Mouse (Mus musculus) forebrain, postnatal 0 days (tissue): ENCODE results near the gene Cmbl. TPM values are rescaled to one million over a fixed set of nuclear protein-coding genes. Genes with fewer than 3 reads are reported as not detected.

Experiments used
- ATAC-seq: fragments of 200-750 bp; cut with Nextera tagmentation; 2 replicates; pipeline ENCODE4 v1.8.0; 2017; ENCODE audit warnings: mild to moderate bottlenecking, moderate library complexity
- DNase-seq: peaks from one replicate; pipeline ENCODE4 v3.0.0-alpha.2; 2015
- H3K27ac ChIP-seq: fragments of 300-500 bp; sonication (generic); 2 replicates; pipeline ENCODE4 v1.5.1; 2014; ENCODE audit warnings: low read depth, mild to moderate bottlenecking, antibody characterized with exemption, low read length, moderate library complexity, mixed read lengths
- H3K27me3 ChIP-seq: fragments of 300-500 bp; sonication (generic); 2 replicates; pipeline ENCODE4 v1.6.1; 2014; ENCODE audit warnings: mild to moderate bottlenecking, low read length, mixed read lengths; ENCODE audit not compliant: insufficient read depth
- H3K36me3 ChIP-seq: fragments of 300-500 bp; sonication (generic); 2 replicates; pipeline ENCODE4 v1.6.1; 2014; ENCODE audit warnings: mild to moderate bottlenecking, moderate library complexity; ENCODE audit not compliant: insufficient read depth
- H3K4me1 ChIP-seq: fragments of 300-500 bp; sonication (generic); 2 replicates; pipeline ENCODE4 v1.6.1; 2014; ENCODE audit warnings: antibody characterized with exemption; ENCODE audit not compliant: insufficient read depth
- H3K4me2 ChIP-seq: fragments of 300-500 bp; sonication (generic); 2 replicates; pipeline ENCODE4 v1.6.1; 2014; ENCODE audit warnings: low read depth, mild to moderate bottlenecking, moderate library complexity
- H3K4me3 ChIP-seq: fragments of 300-500 bp; sonication (generic); 2 replicates; pipeline ENCODE4 v1.5.1; 2014; ENCODE audit warnings: low read depth, low read length, mixed read lengths
- H3K9ac ChIP-seq: fragments of 300-500 bp; sonication (generic); 2 replicates; pipeline ENCODE4 v1.6.1; 2014; ENCODE audit warnings: mild to moderate bottlenecking
- H3K9me3 ChIP-seq: fragments of 300-500 bp; sonication (generic); 2 replicates; pipeline ENCODE4 v1.6.1; 2016; ENCODE audit warnings: low read length
- CTCF ChIP-seq: sonication (generic); IDR thresholded peaks from 2 replicates; pipeline ENCODE4 v1.5.1; 2016; ENCODE audit warnings: antibody characterized with exemption, control low read depth, low read depth
- WGBS: fragments of 180-500 bp; shearing (Covaris S2); extraction: QIAGEN DNeasy Blood & Tissue Kit; methylation state at CpG from one replicate; pipeline ENCODE4 v1.1.7; 2014; 5-methylcytosine and 5-hydroxymethylcytosine counted together
- polyA plus RNA-seq: library from polyadenylated mRNA; unstranded; fragments of >200 nt; fragmentation: Nextera tagmentation; extraction: Ambion mirVana; gene quantifications from 2 replicates; pipeline ENCODE4 v1.2.1, GENCODE M21; 2015
- total RNA-seq: library from RNA; depleted of rRNA; stranded (reverse); fragments of >200 nt; gene quantifications from 2 replicates; pipeline ENCODE4 v1.2.3, GENCODE M21; 2014

Gene Cmbl
- total and polyA plus RNA-seq, 2 experiments from 2014 or later, result 19.9 to 27.2 TPM

DNA sequence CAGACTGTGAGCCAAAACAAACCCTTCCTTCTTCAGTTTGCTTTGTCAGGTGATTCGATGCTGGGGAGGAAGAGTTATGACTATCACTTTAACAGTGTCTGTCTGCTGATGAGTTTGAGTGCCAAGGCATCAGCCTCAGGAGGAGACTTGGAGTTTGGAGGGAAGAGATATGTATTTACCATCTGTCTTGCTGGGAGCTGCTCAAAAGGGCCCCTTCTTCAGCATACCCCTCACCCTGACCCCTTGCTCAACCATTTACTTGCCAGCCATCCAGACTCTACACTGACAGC lies 24.7 kb upstream of the Cmbl start:
- WGBS, result 50% methylated on average over 1 of the region's 1 CpGs
- Histone ChIP-seq H3K4me1 (peaks cover 12% of the 10 kb centered on the region; the same call in 1 of the 2 replicates), H3K27ac (no peak overlapping the region), H3K4me2 (no peak overlapping the region), H3K27me3 (no peaks in the 10 kb centered on the region), H3K4me3 (no peak overlapping the region), H3K9me3 (no peaks in the 10 kb centered on the region), H3K9ac (no peak overlapping the region), H3K36me3 (no peaks in the 10 kb centered on the region)
- DNase-seq (no peak), ATAC-seq (no peak)
- no peak for TF ChIP-seq CTCF

DNA sequence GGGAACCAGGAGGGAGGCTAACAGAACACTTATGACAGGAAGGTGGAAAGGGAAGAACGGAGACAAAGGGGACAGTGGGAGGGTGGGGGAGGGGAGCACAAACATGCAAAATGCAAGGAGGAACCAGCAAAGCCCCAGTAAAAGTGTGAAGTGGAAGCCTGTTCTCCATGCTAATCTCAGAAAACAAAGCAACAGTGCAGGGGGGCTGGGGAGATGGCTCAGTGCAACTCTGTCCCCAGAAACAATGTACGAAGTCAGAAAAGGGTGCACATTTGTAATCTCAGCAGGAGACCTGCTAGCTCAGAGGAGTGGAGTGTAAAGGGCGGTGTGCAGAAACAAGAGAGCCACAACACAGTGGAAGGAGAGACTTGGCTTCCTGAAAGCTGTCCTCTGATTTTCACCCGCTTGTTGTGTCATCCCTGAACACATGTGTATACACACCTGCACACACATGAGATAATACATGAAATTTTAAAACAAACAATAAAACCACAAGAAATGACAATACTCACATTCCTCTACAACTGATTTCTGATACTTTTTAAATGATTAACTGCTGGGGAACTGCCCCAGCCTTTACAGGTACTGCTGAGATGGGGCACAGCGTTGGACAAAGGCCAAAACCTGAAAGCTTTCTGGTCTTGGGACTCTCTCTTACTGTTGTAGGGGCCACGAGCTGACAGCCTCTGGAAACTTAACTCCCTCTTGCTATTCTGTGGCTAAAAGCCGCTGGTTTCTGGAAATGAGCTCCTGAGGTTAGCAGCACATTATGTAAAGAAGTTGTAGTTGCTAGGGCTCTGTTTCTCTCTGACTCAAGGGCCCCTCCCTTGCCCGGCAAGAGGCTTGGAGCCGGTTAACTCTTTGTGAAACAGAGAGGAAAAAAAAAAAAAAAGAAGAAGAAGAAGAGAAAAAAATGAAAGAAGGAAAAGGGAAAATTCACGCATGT lies 22.9 kb upstream of the Cmbl start:
- ATAC-seq, result peak; percentile 12; the same call in 1 of the 2 replicates
- H3K9ac ChIP-seq, result no peak overlapping the region
- H3K4me1 ChIP-seq, result peaks cover 8% of the 10 kb centered on the region; the same call in 1 of the 2 replicates

DNA sequence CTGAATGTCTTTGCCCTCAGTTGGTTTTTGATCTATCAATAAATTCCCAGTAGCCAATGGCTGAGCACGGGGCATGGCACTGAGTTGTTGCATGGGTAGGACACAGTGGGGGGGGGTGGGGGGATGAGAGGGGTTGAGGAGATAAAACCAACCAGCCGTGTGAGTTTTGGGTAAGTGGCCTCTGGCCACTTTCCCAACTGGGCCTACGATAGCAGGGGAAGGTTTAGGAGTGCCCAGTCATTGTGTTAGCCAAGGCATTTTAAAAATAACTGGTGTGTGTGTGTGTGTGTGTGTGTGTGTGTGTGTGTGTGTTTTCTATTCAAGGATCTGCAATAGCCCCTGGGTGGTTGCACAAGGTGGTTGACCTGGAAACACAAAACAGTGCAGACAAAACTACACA lies 21.9 kb upstream of the Cmbl start:
- no peak for TF ChIP-seq CTCF
- 16% methylated on average over 3 of the region's 3 CpGs for WGBS
- DNase-seq (no peak), ATAC-seq (no peak)
- Histone ChIP-seq H3K27me3 (no peaks in the 10 kb centered on the region), H3K4me1 (peaks cover 8% of the 10 kb centered on the region; the same call in 1 of the 2 replicates), H3K4me3 (no peak overlapping the region), H3K36me3 (no peaks in the 10 kb centered on the region), H3K27ac (no peak overlapping the region), H3K9me3 (no peaks in the 10 kb centered on the region), H3K9ac (no peak overlapping the region), H3K4me2 (no peak overlapping the region)

More for the DNA sequence above, 22.9 kb upstream of the Cmbl start:
- H3K27me3 ChIP-seq, result no peaks in the 10 kb centered on the region
- WGBS, result 11% methylated on average over 10 of the region's 10 CpGs
- no peaks in the 10 kb centered on the region for H3K36me3 ChIP-seq
- H3K27ac ChIP-seq, result no peak overlapping the region
- H3K9me3 ChIP-seq, result no peaks in the 10 kb centered on the region
- H3K4me3 ChIP-seq, result no peak overlapping the region
- no peak overlapping the region for H3K4me2 ChIP-seq
- no peak for TF ChIP-seq CTCF
- DNase-seq, result no peak

DNA sequence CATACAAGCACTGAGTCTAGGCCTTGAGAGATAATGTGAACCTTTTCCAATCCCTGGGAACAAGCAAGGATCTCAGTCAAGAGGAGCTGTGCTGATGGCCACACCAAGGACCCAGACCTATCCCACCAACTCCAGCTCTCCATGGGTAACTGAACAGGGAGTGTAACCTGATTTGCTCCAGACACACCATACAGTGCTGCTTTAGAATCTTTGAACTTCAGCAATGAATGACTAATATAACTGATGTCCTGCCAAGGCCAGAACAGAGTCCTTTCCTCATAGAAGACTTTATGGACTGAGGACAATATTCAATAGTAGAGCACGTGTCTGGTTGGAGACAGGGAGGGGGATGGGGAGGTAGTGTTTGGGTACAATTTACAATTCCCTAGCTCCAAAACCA lies 20.1 kb upstream of the Cmbl start:
- WGBS, result 72% methylated on average over 1 of the region's 1 CpGs
- H3K36me3 ChIP-seq, result no peaks in the 10 kb centered on the region
- no peak for DNase-seq
- H3K27me3 ChIP-seq, result no peaks in the 10 kb centered on the region
- no peak overlapping the region for H3K4me3 ChIP-seq
- H3K27ac ChIP-seq, result no peak overlapping the region
- no peak overlapping the region for H3K4me2 ChIP-seq
- no peaks in the 10 kb centered on the region for H3K9me3 ChIP-seq
- no peak for ATAC-seq
- no peak for TF ChIP-seq CTCF
- peaks cover 8% of the 10 kb centered on the region; the same call in 1 of the 2 replicates for H3K4me1 ChIP-seq
- no peak overlapping the region for H3K9ac ChIP-seq

DNA sequence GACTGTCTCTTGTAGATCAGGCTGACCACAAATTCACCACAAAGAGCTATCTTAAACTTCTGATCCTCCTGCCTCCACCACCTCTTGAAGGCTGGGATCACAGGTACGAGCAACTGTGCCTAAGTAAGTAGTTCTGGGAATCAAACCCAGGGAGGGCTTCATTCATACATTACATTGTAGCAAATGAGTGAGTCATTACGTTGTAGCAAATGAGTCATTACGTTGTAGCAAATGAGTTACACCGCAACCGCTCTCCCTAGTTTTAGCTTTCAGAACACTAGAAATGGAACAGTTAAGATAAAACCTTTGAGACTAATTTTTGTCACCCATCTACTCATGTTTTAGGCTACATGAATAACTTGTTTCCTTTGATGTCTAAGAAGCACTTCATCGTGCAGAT lies 18.9 kb upstream of the Cmbl start:
- H3K36me3 ChIP-seq, result no peaks in the 10 kb centered on the region
- no peak overlapping the region for H3K4me3 ChIP-seq
- H3K4me2 ChIP-seq, result no peak overlapping the region
- 71% methylated on average over 6 of the region's 6 CpGs for WGBS
- H3K9ac ChIP-seq, result no peak overlapping the region
- H3K9me3 ChIP-seq, result no peaks in the 10 kb centered on the region
- DNase-seq (no peak), ATAC-seq (no peak)
- peaks cover 8% of the 10 kb centered on the region; the same call in 1 of the 2 replicates for H3K4me1 ChIP-seq
- no peaks in the 10 kb centered on the region for H3K27me3 ChIP-seq
- TF ChIP-seq CTCF, result no peak
- H3K27ac ChIP-seq, result no peak overlapping the region

DNA sequence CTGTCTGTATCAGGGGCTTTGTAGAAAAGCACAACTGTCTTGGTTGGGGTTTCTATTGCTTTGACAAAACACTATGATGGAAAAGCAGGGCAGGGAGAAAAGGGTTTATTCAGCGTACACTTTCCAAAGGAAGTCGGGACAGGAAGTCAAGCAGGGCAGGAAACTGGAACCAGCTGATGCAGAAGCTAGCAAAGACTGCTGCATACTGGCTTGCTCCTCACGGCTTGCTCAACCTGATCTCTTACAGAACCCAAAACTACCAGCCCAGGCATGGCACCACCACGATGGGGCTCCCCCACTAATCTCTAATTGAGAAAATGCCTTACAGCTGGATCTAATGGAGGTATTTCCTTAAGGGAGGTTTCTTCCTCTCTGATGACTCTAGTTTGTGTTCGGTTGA lies 17.8 kb upstream of the Cmbl start:
- H3K4me3 ChIP-seq, result no peak overlapping the region
- no peak overlapping the region for H3K9ac ChIP-seq
- no peak for ATAC-seq
- no peak for DNase-seq
- WGBS, result 79% methylated on average over 5 of the region's 5 CpGs
- H3K36me3 ChIP-seq, result no peaks in the 10 kb centered on the region
- H3K4me1 ChIP-seq, result peaks cover under 1% of the 10 kb centered on the region; the same call in 1 of the 2 replicates
- no peaks in the 10 kb centered on the region for H3K9me3 ChIP-seq
- no peaks in the 10 kb centered on the region for H3K27me3 ChIP-seq
- H3K27ac ChIP-seq, result no peak overlapping the region
- H3K4me2 ChIP-seq, result no peak overlapping the region
- TF ChIP-seq CTCF, result no peak

DNA sequence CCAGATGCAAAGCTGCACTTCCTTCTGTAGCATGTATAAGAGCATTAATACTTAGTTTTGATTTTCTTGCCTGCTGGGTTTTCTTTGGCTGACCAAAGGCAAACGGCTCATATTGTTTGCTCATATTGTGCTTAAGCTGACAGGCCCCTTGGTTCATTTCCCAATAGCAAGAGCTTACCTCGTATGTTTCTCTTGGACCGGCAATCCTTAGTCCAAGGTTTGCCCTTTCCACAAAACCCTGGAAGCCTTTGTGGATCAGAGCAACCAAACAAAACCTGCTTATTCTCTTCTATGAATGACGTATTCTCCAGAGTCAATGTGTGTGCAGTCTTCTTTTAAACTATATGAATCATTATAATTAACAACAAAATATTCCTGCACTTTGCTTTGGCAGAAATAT lies 14.8 kb upstream of the Cmbl start:
- no peaks in the 10 kb centered on the region for H3K27me3 ChIP-seq
- H3K27ac ChIP-seq, result no peak overlapping the region
- TF ChIP-seq CTCF, result no peak
- no peak overlapping the region for H3K4me2 ChIP-seq
- H3K36me3 ChIP-seq, result no peaks in the 10 kb centered on the region
- DNase-seq (no peak), ATAC-seq (no peak)
- H3K9ac ChIP-seq, result no peak overlapping the region
- WGBS, result 74% methylated on average over 4 of the region's 4 CpGs
- H3K9me3 ChIP-seq, result no peaks in the 10 kb centered on the region
- H3K4me3 ChIP-seq, result no peak overlapping the region
- no peaks in the 10 kb centered on the region for H3K4me1 ChIP-seq
